Mouse (Mus musculus) hindbrain, embryonic 14.5 days (tissue): ENCODE data around the gene Amfr. TPM values are rescaled to one million over a fixed set of nuclear protein-coding genes. Genes with fewer than 3 reads are reported as not detected.

Experiments
- ATAC-seq: fragments of 200-750 bp; cut with Nextera tagmentation; 2 replicates; pipeline ENCODE4 v1.8.0; 2017; ENCODE audit warnings: moderate number of reproducible peaks, mild to moderate bottlenecking, moderate TSS enrichment, moderate library complexity; ENCODE audit not compliant: low FRiP score
- DNase-seq: peaks from one replicate; pipeline ENCODE4 v3.0.0-alpha.2; 2015; ENCODE audit warnings: low spot score
- H3K27ac ChIP-seq: fragments of 300-500 bp; sonication (generic); 2 replicates; pipeline ENCODE4 v1.5.1; 2014; ENCODE audit warnings: mild to moderate bottlenecking, moderate library complexity
- H3K27me3 ChIP-seq: fragments of 300-500 bp; sonication (generic); 2 replicates; pipeline ENCODE4 v1.6.1; 2014; ENCODE audit warnings: mild to moderate bottlenecking, low read length, mixed read lengths; ENCODE audit not compliant: control insufficient read depth, insufficient read depth
- H3K36me3 ChIP-seq: fragments of 300-500 bp; sonication (generic); replicated peaks from 2 replicates; pipeline ENCODE4 v1.6.1; 2014; ENCODE audit not compliant: control insufficient read depth, insufficient read depth
- H3K4me1 ChIP-seq: fragments of 300-500 bp; sonication (generic); replicated peaks from 2 replicates; pipeline ENCODE4 v1.6.1; 2014; ENCODE audit warnings: antibody characterized with exemption, low read length, mixed read lengths; ENCODE audit not compliant: control insufficient read depth, insufficient read depth
- H3K4me2 ChIP-seq: fragments of 300-500 bp; sonication (generic); replicated peaks from 2 replicates; pipeline ENCODE4 v1.6.1; 2014; ENCODE audit warnings: mild to moderate bottlenecking, moderate library complexity
- H3K4me3 ChIP-seq: fragments of 300-500 bp; sonication (generic); replicated peaks from 2 replicates; pipeline ENCODE4 v1.5.1; 2014; ENCODE audit warnings: mild to moderate bottlenecking, low read length
- H3K9ac ChIP-seq: fragments of 300-500 bp; sonication (generic); 2 replicates; pipeline ENCODE4 v1.6.1; 2014
- H3K9me3 ChIP-seq: fragments of 300-500 bp; sonication (generic); 2 replicates; pipeline ENCODE4 v1.6.1; 2016; ENCODE audit warnings: low read length; ENCODE audit not compliant: control insufficient read depth
- WGBS: fragments of 180-500 bp; shearing (Covaris S2); extraction: QIAGEN DNeasy Blood & Tissue Kit; methylation state at CpG from one replicate; pipeline ENCODE4 v1.1.7; 2014; 5-methylcytosine and 5-hydroxymethylcytosine counted together
- polyA plus RNA-seq: library from polyadenylated mRNA; unstranded; fragments of >200 nt; fragmentation: Nextera tagmentation; extraction: Ambion mirVana; gene quantifications from 2 replicates; pipeline ENCODE4 v1.2.1, GENCODE M21; 2014

The Amfr gene
- polyA plus RNA-seq, 1 experiment from 2014 or later, result 83.1 TPM

GRCm38 (mm10) chr8:94033601-94034000, 21.0 kb upstream of the Amfr start:
- ATAC-seq, result no peak
- no peaks in the 10 kb centered on the region for H3K9me3 ChIP-seq
- no peak overlapping the region for H3K27ac ChIP-seq
- peaks cover 28% of the 10 kb centered on the region for H3K36me3 ChIP-seq
- WGBS, result 43% methylated on average over 3 of the region's 3 CpGs
- no peak for DNase-seq
- H3K4me3 ChIP-seq, result no peak overlapping the region
- H3K4me2 ChIP-seq, result no peak overlapping the region
- 0 out of 2 replicates have a peak overlapping the region, but pooled peaks have one; percentile 12 for H3K9ac ChIP-seq
- H3K27me3 ChIP-seq, result no peaks in the 10 kb centered on the region
- peaks cover 26% of the 10 kb centered on the region for H3K4me1 ChIP-seq

GRCm38 (mm10) chr8:94029701-94030100, 17.1 kb upstream of the Amfr start:
- peaks cover 67% of the 10 kb centered on the region for H3K36me3 ChIP-seq
- H3K27ac ChIP-seq, result no peak overlapping the region
- H3K9me3 ChIP-seq, result no peaks in the 10 kb centered on the region
- H3K27me3 ChIP-seq, result no peaks in the 10 kb centered on the region
- 96% methylated on average over 9 of the region's 9 CpGs for WGBS
- H3K4me2 ChIP-seq, result no peak overlapping the region
- H3K4me3 ChIP-seq, result no peak overlapping the region
- DNase-seq (no peak), ATAC-seq (no peak)
- peaks cover 8% of the 10 kb centered on the region; the same call in 1 of the 2 replicates for H3K4me1 ChIP-seq
- no peak overlapping the region for H3K9ac ChIP-seq

GRCm38 (mm10) chr8:94023916-94024315, 11.3 kb upstream of the Amfr start:
- 97% methylated on average over 6 of the region's 6 CpGs for WGBS
- no peak for ATAC-seq
- Histone ChIP-seq H3K27me3 (no peaks in the 10 kb centered on the region), H3K27ac (no peak overlapping the region), H3K9me3 (no peaks in the 10 kb centered on the region), H3K4me2 (no peak overlapping the region), H3K9ac (no peak overlapping the region), H3K4me3 (no peak overlapping the region), H3K4me1 (no peaks in the 10 kb centered on the region), H3K36me3 (peaks cover 87% of the 10 kb centered on the region)
- DNase-seq, result no peak

- H3K36me3 ChIP-seq, result peaks cover 7% of the 10 kb centered on the region; the same call in 1 of the 2 replicates
- DNase-seq (no peak), ATAC-seq (no peak)
- peak overlapping the region; percentile 99 for H3K9ac ChIP-seq
- WGBS, result 42% methylated on average over 7 of the region's 7 CpGs
- peak overlapping the region; percentile 83 for H3K4me2 ChIP-seq
- H3K9me3 ChIP-seq, result no peaks in the 10 kb centered on the region
- H3K4me3 ChIP-seq, result peak overlapping the region; percentile 96
- H3K27me3 ChIP-seq, result no peaks in the 10 kb centered on the region
- H3K27ac ChIP-seq, result peak overlapping the region; percentile 94
- peaks cover 33% of the 10 kb centered on the region for H3K4me1 ChIP-seq
Measured at GRCm38 (mm10) chr8:94013026-94013612, 477 bp upstream of the Amfr start.

- H3K27ac ChIP-seq, result peak overlapping the region; percentile 94
- no peak for ATAC-seq
Measured at GRCm38 (mm10) chr8:94011076-94012012, 1.3 kb downstream of the Amfr start.

GRCm38 (mm10) chr8:94010101-94010705, 2.4 kb downstream of the Amfr start:
- Histone ChIP-seq H3K27me3 (no peaks in the 10 kb centered on the region), H3K4me1 (peaks cover 33% of the 10 kb centered on the region), H3K9me3 (no peaks in the 10 kb centered on the region), H3K36me3 (peaks cover 7% of the 10 kb centered on the region; the same call in 1 of the 2 replicates), H3K4me3 (no peak overlapping the region), H3K4me2 (peak overlapping the region; percentile 83), H3K9ac (no peak overlapping the region), H3K27ac (no peak overlapping the region)
- 45% methylated on average over 2 of the region's 2 CpGs for WGBS
- no peak for DNase-seq
- ATAC-seq, result no peak

More at GRCm38 (mm10) chr8:94011076-94012012, 1.3 kb downstream of the Amfr start:
- H3K36me3 ChIP-seq, result peaks cover 7% of the 10 kb centered on the region; the same call in 1 of the 2 replicates
- peak; percentile 34 for DNase-seq
- WGBS, result 3% methylated on average over 48 of the region's 48 CpGs
- H3K4me1 ChIP-seq, result peaks cover 33% of the 10 kb centered on the region
- H3K9ac ChIP-seq, result peak overlapping the region; percentile 99
- H3K4me3 ChIP-seq, result peak overlapping the region; percentile 96
- peak overlapping the region; percentile 83 for H3K4me2 ChIP-seq
- no peaks in the 10 kb centered on the region for H3K9me3 ChIP-seq
- no peaks in the 10 kb centered on the region for H3K27me3 ChIP-seq

GRCm38 (mm10) chr8:94009243-94009845, 3.3 kb downstream of the Amfr start:
- H3K4me1 ChIP-seq, result peaks cover 33% of the 10 kb centered on the region
- WGBS, result 67% methylated on average over 15 of the region's 15 CpGs
- H3K36me3 ChIP-seq, result peaks cover 5% of the 10 kb centered on the region; the same call in 1 of the 2 replicates
- no peaks in the 10 kb centered on the region for H3K27me3 ChIP-seq
- no peak for ATAC-seq
- H3K9ac ChIP-seq, result no peak overlapping the region
- no peak overlapping the region for H3K27ac ChIP-seq
- no peak overlapping the region for H3K4me2 ChIP-seq
- no peaks in the 10 kb centered on the region for H3K9me3 ChIP-seq
- no peak for DNase-seq
- no peak overlapping the region for H3K4me3 ChIP-seq

GRCm38 (mm10) chr8:94004139-94004538, 8.5 kb downstream of the Amfr start:
- H3K4me3 ChIP-seq, result no peak overlapping the region
- ATAC-seq (no peak), DNase-seq (no peak)
- H3K27ac ChIP-seq, result no peak overlapping the region
- no peak overlapping the region for H3K4me2 ChIP-seq
- no peaks in the 10 kb centered on the region for H3K9me3 ChIP-seq
- H3K36me3 ChIP-seq, result peaks cover 49% of the 10 kb centered on the region
- H3K27me3 ChIP-seq, result no peaks in the 10 kb centered on the region
- WGBS, result 93% methylated on average over 9 of the region's 9 CpGs
- peaks cover 5% of the 10 kb centered on the region; the same call in 1 of the 2 replicates for H3K4me1 ChIP-seq
- no peak overlapping the region for H3K9ac ChIP-seq

GRCm38 (mm10) chr8:93998961-93999360, 13.7 kb downstream of the Amfr start:
- H3K9me3 ChIP-seq, result no peaks in the 10 kb centered on the region
- H3K4me1 ChIP-seq, result no peaks in the 10 kb centered on the region
- H3K9ac ChIP-seq, result no peak overlapping the region
- no peak overlapping the region for H3K27ac ChIP-seq
- H3K4me2 ChIP-seq, result no peak overlapping the region
- H3K4me3 ChIP-seq, result no peak overlapping the region
- no peaks in the 10 kb centered on the region for H3K27me3 ChIP-seq
- no peak for ATAC-seq
- H3K36me3 ChIP-seq, result peaks cover 70% of the 10 kb centered on the region
- 84% methylated on average over 2 of the region's 2 CpGs for WGBS
- no peak for DNase-seq
